Mouse (Mus musculus) urinary bladder, postnatal 10 days (tissue): ENCODE measurements around the gene Gm5483.
"Not testable (repeated sequence)": the region's sequence is repeated elsewhere in the genome, so short reads cannot be mapped to it uniquely, and the experiment has no call there.

Experiments used
- DNase-seq: peaks from one replicate; pipeline ENCODE4 v3.0.0; 2022; ENCODE audit warnings: low spot score

Gm5483 gene

GRCm38 (mm10) chr16:36183912-36184311, at the start of gene Gm5483:
TSS of gene Gm5483 (plus strand) at chr16:36184212.
- not testable (repeated sequence) for DNase-seq

DNA sequence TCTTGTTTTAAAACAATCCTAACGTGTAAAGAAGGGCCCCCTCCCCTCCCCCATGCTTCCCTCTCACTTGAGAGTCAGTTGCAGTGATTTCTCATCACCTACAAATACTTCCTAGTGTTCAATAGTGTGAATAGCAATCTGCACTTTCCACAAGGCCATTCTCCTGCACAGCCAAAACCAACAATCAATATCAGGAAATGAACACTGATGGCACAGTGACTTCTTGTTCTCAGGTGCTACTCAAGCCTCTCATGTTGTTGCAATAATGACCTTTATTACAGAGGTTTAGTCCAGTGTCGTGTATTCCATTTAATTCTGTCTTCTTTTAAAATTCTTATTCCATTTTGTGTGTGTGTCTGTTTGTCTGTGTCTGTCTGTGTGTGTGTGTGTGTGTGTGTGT, 45.8 kb upstream of the Gm5483 start:
- no peak for DNase-seq

DNA sequence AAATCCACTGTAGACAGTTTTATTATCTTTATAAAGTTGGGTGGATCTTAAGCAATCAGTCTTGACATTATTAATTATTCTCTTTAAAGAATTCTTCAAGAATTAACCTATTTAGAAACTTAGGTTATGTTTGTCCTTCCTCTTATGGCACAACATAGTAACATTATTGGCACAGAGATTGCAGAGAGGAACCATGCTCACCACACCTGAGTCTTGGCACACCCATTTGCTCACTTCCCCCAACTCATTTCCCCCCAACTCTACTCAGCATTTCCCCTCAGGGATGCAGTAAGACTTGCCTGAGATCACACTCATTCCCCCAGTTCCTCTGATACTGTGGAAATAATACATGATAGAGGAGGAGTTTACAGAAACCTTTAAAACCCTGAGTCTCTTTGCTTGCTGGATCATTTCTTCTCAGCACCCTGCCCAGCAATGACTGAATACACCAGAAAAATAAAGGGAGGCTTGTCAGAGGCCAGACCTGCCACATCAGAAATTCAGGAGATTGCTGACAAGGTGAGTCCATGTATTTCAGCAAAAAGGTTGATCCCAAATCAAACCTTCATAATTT, 27.5 kb upstream of the Gm5483 start, which contains the start of gene Stfa2l1:
Gene Stfa2l1 (plus strand): TSS at position 410 of the 574 bp plus-strand sequence.
- no peak for DNase-seq

DNA sequence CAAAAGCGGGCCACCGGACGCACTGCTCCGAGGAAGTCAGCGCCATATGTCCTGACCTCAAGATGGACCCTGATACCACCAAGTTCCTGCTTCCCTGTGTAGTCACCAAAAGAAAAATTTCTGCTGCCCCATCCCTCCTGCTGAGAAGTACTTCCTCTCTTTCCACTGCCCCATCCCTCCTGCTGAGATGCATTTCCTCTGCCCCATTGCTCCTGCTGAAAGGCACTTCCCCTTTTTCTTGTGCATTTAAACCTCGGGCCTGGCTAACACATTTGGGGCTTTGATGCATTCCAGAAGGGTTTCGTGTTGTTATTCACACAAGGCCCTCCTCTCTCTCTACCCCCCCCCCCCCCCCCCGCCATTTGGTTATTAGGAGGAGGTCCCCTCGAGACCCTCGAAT, 16.2 kb upstream of the Gm5483 start:
- DNase-seq, result not testable (repeated sequence)

DNA sequence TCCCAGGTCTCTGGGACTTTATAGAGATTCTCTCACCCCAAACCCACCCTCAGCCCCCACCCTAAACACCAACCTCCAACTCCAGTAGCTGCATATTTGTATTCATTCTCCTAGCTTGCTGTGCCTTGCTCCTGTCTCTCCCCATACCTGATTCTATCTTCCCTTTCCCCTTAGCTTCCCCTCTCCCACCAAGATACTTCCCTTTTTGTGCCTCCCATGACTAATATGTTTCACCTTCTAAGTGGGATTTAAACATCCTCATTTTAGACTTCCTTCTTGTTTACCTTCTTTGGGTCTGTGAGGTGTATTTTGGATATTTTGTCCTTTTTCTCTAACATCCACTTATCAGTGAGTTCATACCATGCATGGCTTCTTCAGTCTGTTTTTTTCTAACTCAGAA, 7.9 kb upstream of the Gm5483 start:
- DNase-seq, result no peak

DNA sequence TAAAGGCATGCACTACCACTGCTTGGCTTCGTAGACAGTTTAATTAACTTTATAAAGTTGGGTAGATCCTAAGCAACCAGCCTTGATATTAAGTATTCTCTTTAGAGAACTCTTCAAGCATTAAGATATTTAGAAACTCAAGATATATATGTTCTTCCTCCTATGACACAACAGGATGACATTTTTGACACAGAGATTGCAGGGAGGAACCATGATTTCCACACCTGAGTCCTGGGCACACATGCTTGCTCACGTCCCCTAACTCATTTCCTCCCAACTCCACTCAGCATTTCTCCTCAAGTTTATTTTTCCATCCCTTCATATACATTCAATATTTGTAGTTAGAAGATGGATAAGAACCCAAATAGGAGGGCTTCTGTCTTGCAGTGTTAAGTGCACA, 4.1 kb upstream of the Gm5483 start:
- no peak for DNase-seq

DNA sequence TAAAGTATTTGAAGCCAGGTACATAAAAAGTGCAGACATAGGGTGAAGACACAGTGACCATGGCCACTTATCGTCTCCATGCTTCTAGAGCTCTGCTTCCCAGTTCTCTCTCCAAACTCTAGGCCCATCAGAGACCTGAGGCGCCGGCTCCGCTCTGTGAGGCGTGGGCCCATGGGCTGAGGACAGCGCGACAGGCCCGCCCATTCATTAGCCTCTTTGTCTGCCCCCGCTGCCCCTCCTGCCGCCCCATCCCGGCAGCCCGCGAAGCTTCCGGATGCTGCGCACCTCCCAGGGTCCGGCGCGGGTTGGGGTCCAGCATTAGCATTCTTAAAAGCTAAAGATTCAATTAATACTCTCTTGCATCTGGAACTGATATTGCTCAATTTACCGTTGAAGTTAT, 15.2 kb downstream of the Gm5483 start:
- no peak for DNase-seq

DNA sequence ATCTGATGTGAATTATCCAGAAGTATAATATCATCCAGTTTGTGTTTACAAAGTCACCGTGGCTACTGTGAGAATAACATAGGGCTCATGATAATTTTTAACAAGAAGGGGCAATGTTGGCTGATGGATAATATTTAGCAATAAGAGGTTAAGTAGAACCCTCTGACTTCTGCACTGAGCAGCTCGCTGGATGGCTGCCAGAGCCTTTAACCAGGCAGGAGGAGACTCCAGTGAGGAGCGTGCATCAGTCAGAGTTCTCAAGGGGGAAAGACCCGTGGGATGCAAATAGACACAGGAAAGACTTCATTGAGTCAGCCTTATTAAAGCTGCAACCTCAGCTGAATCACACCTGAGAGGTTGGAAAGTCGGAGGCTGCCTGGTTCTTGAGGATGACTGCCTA, 19.8 kb downstream of the Gm5483 start:
- DNase-seq, result no peak

DNA sequence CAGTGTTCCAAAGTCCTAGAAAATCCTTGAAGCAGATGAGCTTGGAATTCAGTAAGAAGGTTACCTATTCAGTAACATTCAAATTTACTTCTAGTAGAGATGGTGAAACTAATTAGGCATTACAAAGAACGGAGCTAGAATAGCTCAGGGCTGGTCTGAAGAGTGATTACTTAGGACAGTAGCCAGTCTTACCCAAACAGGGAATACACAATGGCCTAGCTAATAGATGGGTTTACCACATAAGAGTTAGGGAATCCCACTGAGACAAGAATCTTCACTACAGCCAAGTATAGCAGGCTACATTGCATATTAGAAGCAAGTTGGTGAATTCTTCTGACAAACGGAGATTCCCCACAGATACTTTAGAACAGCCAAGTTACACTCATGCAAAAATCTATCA, 21.7 kb downstream of the Gm5483 start:
- not testable (repeated sequence) for DNase-seq

DNA sequence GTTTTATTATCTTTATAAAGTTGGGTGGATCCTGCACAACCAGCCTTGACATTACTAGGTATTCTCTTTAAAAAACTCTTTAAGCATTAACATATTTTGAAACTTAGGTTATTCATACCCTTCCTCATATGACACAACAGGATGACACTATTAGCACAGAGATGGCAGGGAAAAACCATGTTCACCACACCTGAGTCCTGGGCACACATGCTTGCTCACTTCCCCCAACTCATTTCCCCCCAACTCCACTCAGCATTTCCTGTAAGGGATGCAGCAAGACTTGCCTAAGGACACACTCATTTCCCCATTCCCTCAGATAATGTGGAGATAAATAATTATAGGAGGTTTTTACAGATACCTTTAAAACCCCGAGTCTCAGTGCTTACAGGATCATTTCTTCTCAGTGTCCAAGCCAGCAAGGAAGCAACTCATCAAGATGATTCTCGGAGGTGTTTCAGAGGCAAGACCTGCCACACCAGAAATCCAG, 26.0 kb downstream of the Gm5483 start, which contains the start of gene Gm5416:
Gene Gm5416 (plus strand): TSS at position 437 of the 487 bp plus-strand sequence.
- DNase-seq, result no peak

GRCm38 (mm10) chr16:36221168-36221567, 37.2 kb downstream of the Gm5483 start, which contains the start of gene 2010005H15Rik:
TSS of gene 2010005H15Rik (plus strand) at chr16:36221468.
- not testable (repeated sequence) for DNase-seq
